Mouse (Mus musculus) inflammation-experienced regulatory T-cells, adult 6 months (primary cell): ENCODE results near the gene Idi1. TPM values are rescaled to one million over a fixed set of nuclear protein-coding genes. Genes with fewer than 3 reads are reported as not detected.
"Not testable (repeated sequence)": the region's sequence is repeated elsewhere in the genome, so short reads cannot be mapped to it uniquely, and the experiment has no call there.

Experiments
- ATAC-seq: one replicate; pipeline ENCODE4 v1.8.0; 2017
- polyA plus RNA-seq, 3 experiments: library from polyadenylated mRNA; unstranded; fragments of 100-300 nt; shearing (Covaris generic); gene quantifications; one replicate each; pipeline ENCODE4 v1.2.1; 2017

Idi1 gene
- 10 to 100 TPM; 23.3 to 55.0 (median 32.2) TPM for polyA plus RNA-seq

DNA sequence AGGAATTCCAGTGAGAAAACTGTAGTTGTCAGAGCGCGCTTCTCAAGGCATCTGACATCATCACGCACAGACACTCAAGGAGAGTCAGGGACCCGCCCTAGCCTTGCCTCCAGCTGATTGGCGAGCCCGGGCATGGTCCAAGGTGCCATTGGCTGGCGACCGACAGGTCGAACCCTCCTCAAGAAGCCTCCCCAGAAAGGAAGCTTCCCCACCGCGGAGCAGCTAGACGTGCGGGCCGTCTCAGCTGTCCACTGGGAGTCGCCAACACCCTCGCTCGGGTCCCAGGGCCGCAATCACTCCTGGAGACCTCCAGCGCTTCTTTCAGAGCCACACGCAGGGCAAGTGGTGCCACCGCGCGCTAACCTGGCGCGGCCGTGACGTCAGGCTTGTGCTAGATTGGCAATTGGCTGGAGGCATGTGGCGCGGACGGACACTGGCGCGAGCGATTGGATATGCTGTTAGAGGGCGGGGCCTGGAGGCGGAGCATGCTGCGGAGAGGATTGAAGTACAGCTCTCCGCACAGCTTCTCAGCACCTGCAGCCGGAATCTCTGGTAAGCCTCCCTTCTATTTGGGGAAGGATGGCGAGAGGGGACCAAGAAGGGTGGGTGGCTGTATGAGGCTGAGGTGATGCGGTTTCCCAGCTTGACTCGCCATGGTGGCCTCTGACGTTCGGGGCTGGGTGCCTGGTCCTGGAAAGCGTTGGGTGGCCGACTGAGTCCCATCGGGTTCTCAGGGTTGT lies at the start of gene Idi1:
Idi1 (plus strand) TSS at position 57 of the 740 bp plus-strand sequence.
- peak; percentile 94 for ATAC-seq

DNA sequence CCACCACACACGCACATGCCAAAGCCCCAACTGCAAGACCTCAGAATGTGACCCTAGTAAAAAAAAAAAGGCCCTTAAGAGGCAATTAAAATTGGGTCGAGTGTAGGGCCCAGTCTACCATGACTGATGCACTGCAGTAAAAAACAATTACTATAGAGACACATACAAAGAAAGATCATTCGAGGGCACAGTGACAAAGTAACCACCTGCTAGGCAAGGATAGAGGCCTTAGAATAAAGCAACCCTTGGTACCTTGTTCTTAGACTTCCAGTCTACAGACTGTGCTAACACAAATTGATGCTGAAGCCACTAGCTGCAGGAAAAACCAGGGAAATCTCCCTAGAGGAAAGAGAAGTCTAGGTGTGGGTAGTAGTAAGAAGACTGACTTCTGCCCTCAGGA lies 46.9 kb upstream of the Idi1 start:
- no peak for ATAC-seq

DNA sequence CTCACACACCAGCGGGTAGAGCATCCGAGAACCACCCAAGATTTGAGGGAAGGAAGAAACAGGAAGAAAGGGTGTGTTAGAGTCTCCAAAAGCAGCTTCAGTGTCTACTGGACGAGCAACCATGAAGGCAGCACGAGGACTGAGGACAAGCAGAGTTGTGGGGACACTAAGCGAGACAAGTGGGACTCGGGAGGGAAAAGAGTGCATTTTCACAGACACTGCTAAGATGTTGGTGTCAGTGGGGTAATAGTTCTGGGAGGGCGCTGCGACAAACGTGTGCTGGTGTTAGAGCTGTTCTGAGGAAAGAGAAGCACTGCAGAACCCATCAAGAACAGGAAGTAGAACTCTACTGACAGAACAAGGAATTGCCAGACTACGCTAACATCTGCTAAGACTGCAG lies 46.2 kb upstream of the Idi1 start:
- no peak for ATAC-seq

DNA sequence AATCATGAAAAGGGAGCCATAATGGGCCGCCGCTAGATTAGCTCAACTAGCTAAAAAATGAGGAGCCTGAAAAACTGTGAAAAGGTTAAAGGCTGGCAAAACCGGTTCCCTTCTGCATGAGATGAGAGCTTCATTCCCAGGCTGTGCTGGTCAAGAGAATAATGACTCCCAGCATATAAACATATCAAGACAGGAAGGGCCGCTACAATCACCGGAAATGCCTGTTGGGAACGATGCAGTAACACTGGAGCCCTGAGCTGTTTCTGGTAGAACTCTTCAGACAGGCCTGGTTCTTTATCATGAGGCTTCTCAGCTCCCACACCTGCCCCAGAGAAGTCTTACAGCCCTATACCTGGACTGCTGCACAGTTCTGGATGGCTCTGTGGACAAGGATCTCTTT lies 45.4 kb upstream of the Idi1 start:
- ATAC-seq, result no peak

DNA sequence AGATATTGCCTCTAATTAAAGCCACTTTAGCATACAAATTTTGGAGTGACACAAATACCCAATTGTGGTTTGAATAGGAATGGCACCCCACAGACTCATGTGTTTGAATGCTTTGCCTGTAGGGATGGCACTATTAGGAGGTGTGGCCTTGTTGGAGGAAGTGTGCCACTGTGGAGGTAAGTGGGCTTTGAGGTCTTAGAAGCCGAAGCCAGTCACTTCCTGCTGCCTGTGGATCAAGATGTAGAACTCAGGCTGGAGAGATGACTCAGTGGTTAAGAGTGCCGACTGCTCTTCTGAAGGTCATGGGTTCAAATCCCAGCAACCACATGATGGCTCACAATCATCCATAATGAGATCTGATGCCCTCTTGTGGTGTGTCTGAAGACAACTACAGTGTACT lies 44.4 kb upstream of the Idi1 start:
- ATAC-seq, result no peak

DNA sequence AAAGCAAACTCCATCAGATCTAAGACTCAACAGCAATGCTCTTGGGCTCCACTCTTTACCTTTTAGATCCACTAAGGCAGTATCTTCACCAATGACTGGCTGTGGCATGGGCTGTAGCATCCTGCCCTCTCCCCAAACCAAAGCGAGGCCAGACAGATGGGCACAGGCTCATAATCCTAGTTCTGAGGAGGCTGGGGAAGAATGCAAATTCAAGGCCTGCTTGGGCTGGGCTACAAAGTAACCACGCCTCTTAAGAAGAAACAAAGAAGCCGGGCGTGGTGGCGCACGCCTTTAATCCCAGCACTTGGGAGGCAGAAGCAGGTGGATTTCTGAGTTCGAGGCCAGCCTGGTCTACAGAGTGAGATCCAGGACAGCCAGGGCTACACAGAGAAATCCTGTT lies 43.5 kb upstream of the Idi1 start:
- not testable (repeated sequence) for ATAC-seq

DNA sequence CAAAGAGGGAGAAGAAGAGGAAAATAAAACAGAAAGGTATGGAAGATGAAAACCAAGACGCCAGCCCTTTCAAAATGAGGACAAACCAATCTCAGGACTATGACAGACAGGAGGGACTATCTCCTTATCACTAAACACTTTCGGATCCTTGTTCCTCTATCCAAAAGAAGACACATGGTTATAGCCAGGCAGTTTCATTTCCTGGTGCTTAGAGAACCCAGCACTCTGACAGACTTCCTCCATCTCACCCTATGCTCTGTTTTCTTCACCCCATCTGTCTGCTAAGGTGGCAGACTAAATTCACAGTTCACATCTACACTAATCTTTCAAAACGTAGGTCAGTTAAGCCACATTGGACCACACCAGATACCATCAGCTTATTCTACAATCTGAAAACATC lies 43.0 kb upstream of the Idi1 start:
- ATAC-seq, result no peak

DNA sequence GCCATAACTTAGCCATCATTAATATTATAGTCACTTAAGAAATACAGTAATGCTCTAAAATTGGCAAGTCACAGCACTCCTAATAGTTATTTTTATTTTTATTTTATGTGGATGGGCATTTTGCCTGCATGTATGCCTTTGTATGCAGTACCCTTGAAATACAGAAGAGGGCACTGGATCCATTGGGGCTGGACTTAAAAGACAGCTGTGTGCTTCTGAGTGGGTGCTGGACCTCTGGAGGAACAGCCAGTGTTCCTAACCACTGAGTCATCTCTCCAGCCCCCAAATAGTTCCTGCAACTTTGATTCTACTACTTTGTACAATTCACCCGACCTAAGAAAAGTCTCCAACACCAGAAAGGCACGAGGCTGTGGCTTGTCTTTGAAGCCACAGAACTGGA lies 37.6 kb upstream of the Idi1 start:
- peak; percentile 65 for ATAC-seq

DNA sequence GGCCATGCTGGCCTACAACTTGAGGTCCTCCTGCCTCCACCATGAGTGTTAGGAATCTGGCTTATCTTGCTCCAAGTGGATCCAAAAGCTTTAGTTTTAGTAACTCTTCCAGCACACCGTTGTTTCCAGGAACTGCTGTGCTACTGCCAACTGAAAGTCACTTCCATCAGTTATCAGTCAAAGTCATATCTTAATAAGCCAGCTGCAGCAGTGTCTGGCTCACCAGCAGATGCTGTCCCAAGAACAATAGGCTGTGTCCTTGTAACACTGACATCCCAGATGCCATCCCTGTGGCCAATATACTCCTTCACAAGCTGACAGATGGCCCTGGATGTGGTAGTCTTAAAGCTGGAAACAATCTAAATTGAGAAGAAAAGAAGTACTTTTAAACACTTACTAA lies 36.0 kb upstream of the Idi1 start:
- no peak for ATAC-seq

DNA sequence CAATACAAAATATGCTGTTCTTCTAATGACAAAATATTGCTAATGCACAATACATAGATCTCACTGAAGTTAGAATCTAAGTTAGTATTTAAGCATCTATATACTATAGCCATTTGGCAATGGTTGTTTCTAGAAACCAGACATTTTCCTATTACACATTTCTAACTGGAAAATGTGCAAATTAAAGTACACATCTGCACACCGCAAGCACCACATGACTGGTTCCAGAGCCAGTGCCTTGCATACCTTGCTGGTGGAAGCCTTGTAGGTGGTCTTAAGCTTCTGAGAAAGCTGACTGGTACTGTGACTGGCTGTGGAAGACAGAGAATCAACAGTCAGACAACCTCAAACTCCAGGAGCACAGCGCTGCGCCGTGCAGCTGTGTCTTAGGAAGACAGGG lies 31.9 kb upstream of the Idi1 start:
- no peak for ATAC-seq

DNA sequence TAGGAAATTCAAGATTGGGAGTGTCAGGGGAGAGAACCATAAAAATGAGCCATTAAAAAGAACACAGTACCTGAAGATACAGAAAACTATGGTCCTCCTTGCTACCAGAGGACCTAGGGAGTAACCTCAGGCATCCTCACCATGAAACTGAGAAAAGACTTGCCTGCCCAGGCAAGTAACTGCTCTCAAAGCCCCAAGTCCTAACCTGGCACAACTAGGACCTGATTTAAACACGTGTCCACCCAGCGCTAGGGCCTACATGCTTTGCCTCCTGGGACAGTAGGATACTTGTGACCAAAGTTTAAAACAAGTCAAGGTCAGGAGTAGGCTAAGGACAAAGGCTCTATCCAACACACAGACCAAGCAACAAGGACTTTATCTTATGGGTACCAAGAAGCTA lies 30.5 kb upstream of the Idi1 start:
- ATAC-seq, result no peak

DNA sequence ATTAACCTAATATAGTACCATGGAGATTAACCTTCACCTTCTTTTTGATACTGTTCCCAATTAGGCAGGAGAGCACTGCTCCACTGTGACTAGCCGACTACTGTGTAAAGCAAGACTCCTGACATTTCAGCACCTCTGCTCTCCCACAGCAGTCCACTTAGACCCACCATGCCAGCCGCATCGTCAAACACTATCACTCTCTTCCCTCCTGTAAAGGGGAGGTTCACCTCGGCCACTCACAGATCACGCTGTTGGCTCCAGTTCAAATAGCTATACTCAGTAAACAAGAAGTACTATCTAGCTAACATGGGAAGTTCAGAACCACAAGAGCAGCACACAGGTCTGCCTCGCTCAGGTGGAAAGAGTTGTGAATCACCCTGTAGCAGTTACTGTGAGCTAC lies 26.8 kb upstream of the Idi1 start:
- no peak for ATAC-seq

DNA sequence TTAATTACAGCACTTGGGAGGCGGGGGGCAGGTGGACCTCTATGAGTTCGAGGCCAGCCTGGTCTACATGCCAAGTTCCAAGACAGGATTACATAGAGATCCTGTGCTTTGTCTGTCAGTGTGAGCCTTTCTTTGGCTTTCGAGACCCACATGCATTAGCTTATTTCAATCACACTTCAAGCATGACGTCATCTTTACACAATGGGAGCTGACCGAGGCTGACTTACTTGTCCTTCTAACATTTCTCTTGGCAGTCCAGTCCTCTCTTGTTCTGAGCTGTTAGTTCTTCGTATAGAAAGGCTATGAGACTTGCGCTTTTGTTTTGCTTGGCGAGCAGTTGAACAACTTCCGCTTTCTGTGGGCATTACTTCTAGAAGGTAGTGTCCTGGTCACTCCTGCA lies 24.4 kb upstream of the Idi1 start:
- ATAC-seq, result no peak

DNA sequence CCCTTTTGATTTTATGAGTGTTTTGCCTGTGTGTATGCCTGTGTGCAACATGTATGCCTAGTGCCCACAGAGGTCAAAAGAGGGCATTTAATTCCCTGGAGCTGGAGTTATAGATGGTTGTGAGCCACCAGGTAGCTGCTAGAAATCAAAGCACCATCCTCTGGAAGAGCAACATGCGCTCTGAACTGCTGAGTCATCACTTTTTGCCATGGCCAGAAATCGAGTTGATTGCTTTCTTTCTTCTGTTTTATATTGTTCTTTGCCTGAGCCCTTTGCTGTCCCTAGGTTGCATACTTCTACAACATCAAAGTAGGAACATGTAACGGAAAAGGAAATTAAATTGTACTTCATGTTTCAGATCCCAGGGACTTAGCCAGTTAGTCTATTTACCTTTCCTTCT lies 20.3 kb upstream of the Idi1 start:
- ATAC-seq, result no peak

DNA sequence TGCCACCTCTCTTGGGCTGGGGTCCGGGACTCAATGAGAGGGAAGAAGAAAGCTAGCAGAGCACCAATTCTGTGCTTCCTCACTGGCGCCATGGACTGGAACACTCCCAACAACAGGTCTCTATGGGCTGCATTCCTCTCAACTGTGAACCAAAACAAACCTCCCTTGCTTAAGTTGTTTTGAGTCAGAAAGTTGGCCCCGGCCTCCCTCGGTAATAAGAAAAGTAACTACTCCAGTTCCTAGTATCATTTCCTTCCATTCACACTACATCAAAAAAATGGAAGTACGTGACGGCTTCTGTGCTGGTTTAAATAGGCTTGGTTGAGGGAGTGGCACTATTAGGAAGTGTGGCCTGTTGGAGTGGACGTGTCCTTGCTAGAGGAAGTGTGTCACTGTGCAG lies 18.7 kb upstream of the Idi1 start:
- ATAC-seq, result no peak

DNA sequence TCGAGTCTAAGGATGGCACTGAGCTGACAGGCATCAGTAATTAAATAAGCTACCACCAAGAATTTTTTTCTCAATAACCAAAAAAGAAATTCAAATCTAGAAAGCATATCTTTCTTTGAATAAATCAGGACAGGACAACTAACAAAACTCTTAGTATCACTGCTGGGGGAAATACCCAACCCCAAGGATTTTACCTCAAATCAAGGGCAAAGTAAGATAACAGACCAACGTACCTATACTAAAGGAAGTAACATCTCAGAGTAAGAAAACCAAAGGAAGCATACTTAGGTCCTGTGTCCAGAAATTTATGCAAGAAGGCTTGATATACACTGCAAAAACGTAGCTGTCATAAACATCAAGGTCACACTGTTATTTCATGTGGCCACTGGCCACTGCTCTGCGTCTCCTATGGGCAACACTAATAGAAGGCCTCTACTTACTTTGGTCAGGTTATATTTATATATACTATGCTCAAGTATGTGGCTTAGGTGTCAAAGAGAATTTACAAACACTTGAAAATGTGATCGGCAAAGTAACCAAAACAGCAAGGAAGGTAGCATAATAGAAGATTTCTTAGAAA lies 15.6 kb upstream of the Idi1 start:
- no peak for ATAC-seq

DNA sequence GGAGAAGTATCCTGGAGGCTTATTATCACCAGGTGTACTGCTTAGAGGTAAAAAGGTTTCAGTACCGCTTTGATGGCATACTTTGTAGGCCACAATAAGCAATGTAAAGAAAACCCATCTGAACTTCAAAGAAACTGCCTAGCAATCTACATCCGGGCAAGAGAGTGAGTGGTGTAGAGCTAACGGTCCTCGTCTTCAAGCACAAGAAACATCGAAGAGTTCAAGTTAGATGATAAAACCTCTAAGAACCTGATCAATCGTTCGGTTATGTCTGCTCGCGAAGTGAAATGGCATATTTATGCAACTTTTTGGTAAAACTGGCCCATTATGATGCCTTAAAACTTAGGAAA lies 15.2 kb upstream of the Idi1 start:
- ATAC-seq, result peak; percentile 60

DNA sequence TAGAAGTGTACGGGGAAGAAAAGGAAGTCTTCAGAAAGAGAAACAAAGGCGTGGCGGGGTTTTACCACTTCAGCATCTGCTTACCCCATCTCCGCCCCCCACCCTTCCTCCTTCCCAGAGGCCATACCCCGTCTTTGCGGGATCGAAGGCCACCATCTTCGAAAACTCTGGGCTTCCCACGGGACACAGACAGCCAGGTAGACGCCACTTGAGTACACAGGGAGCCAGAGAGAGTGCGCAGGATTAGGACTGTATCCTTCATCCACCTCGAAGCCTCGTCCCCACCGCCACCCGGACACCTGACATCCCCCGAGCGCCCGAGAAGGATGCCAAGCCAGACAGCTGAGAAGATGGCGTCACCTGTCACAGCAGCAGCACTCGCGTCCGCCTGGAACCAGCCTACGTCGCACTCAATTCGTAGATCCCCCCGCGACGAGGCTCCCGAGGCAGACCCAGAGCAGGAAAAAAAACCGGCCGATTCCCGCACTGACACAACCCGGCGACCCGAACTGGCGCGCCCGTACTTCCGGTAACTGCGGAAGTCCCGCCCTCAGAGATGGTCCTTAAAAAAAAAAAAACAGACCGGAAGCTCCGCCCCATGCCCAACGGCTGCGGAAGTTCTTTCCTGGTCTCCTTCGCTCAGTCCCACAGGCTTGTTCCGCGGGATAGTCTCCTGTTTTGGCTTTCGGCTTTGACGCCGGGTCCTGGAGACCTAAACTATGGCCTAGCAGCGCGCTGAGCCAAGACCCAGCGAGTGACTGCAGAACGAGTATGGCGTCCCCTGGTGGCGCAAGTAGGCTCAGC lies 14.6 kb upstream of the Idi1 start:
- peak; percentile 82 for ATAC-seq

DNA sequence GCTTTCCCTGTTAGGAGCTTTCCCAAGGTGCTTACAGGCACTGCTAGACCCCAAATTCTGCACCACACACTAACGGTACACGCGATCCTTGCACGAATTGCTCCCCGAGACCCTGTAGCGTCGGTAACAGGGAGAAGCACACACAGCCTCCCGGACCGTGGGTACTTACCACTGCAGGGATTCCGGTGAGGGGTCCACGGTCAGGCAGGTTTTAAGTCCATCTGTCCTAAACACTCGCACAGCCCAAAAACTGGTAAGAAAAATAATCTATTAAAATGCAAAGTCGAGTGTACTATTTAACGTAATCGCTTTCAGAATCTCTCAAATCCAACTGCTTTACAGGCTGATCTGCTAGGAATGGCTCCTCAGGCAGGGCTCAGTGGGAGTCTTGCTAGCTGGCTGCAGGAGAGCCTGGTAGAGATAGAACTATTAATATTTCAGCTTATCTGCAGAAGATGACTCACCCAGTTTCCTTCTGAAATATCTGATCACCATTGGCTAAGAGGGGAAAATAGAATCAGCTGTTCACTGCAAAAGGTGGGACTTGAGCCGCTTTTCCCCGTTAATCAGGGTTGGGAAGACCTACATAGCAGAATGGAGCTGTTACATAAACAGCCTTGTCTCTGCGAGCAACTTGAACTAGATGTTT lies 13.9 kb upstream of the Idi1 start, which contains the start of gene Wdr37:
Wdr37 (minus strand) TSS at position 596 of the 649 bp plus-strand sequence.
- no peak for ATAC-seq

DNA sequence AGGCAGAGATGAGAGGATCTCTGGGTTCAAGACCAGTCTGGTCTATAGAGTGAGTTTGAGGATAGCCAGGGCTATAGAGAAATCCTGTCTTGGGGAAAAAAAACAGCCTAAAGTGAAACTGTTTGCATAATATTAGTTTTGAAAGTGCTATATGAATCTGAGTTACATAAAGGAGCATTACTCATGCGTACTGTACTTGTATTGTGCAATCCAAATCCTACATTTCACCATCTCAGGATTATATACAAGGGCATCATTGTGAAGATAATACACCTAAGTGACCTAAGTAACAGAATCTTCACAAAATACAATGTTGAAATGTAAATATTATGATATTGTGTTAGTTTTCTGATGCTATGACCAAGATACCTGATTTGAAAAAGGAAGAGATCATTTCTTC lies 11.5 kb upstream of the Idi1 start:
- ATAC-seq, result no peak

DNA sequence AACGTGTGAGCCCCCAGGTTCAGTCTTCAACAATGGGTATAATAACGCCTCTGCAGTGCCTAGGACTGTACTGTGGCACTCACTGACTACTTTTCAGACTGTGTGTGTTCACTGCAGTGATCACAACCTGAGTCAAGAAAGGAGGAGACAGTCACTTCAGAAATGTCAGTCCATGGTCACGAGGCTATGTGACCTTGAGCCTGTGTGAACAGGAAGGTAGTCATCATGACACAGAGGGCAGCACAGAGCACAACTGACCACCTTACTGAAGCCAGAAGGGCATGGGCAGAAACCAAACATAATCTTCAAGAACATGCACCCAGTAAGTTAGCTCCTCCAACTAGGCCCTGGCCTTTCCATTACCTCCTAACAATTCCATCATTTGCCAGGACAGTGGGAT lies 3.7 kb upstream of the Idi1 start:
- ATAC-seq, result no peak

DNA sequence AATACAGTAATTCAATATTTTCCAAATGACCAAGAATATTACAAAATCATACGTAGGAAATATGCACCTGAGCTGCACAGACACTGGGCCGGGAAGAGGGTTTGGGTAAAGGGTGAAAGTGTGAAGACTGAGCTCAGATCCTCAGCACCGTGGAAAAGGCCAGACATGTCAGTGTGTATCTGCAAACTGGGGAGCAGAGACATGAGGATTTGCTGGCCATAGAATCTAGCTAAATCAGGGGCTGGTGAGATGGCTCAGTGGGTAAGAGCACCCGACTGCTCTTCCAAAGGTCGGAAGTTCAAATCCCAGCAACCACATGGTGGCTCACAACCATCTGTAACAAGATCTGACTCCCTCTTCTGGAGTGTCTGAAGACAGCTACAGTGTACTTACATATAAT lies 1.4 kb upstream of the Idi1 start:
- ATAC-seq, result not testable (repeated sequence)

DNA sequence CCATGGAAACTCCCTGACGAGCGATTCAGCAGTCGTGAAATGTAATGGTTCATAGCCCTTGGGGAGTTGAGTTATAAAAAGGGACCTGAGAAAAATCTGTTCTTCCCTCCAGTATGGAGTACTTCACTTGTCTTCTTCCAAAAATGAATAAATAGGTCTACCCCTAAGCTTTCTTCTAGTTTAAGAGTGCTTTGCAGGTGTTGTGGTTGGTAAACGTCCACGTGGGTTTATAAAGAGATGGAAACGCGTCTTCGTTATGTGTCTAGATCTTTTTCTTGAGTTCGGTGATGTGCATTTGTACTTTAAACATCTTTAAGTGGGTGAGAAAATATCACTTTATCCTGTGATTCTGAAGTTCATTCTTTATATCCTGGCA lies 872 bp downstream of the Idi1 start:
- no peak for ATAC-seq

DNA sequence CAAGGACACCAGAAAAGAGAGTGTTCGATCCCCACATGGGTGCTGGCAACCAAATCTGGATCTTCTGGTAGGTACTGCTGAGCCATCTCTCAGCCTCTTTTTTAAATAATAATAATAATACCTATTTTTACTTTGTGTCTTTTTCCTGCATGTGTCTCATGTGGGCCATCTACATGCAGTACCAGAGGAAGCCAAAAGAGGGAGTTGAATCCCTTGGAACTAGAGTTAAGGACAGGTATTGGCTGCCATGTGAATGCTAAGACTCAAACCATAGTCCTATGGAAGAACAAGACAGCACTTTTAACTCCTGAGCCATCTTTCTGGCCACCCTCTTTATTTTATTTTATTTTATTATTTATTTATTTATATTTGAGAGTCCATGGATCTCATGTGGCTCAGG lies 3.3 kb downstream of the Idi1 start:
- no peak for ATAC-seq
